Mouse (Mus musculus) cerebellum, postnatal 25 days (tissue): ENCODE measurements around the gene E2f4.
A peak's percentile ranks its signal among the peaks of the same experiment; 100 is the strongest.

Experiments used
- DNase-seq, 2 experiments: peaks; one replicate each; pipeline ENCODE4 v3.0.0; 2021; ENCODE audit warnings: mixed read lengths in 2 of 2

E2f4 gene

DNA sequence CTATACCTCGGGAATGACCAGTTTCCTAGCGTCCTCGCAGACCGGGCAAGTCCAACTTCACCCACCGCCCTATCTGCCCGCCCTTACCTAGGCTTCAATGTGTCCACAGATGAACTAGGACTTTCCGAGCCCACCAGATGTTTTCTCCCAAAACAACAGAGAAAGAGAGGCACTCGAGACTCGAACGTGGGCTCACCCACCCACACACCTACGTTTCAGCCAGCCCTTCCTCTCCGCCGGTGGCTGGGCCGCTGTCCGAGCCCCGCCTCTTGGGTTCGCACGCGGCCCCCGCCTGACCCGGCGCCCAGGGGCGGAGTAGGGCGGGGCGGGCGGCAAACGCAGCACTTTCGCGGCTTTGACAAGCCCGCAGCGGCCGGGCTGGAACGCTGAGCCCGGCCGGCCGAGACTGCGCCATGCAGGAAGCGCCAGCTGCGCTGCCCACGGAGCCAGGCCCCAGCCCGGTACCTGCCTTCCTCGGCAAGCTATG is 28.0 kb upstream of the E2f4 start, which contains the start of gene Hsf4:
Gene Hsf4, plus strand, starts transcription at position 341 of the 487 bp plus-strand sequence.
- DNase-seq = peak in 1 of 2 experiments; percentile 47

DNA sequence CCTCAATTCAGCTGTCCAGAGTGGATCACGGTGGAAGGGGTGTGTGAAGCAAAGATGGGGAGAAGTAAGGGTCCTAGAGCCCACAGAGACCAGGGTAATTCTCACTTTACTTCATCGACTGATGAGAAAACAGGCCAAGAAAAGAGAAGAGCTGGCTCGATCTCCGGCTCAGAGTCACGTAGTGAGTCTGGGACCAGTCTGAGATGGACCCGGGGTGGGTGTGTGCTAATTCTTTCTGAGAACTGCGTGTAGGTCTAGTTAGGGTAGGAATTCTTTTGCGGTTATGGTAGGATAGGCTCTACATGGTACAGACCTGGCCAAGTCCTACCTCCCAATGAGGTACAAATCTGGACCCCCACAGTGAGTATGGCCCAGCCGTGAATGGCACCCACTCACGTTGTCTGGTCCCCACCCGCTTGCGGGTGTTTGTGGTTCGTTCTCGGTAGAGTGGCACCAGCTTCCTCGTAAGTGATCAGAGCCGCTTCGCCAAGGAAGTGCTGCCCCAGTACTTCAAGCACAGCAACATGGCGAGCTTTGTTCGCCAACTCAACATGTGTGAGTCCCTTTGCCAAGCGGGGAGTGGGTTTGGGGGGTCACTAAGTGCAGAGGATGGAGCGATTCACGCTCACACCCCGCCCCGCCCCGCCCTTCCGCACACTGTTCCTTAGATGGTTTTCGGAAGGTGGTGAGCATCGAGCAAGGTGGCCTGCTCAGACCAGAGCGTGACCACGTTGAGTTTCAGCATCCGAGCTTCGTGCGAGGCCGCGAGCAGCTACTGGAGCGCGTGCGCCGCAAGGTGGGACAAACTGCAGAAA is 27.2 kb upstream of the E2f4 start:
- peak in 1 of 2 experiments; percentile 14 for DNase-seq

DNA sequence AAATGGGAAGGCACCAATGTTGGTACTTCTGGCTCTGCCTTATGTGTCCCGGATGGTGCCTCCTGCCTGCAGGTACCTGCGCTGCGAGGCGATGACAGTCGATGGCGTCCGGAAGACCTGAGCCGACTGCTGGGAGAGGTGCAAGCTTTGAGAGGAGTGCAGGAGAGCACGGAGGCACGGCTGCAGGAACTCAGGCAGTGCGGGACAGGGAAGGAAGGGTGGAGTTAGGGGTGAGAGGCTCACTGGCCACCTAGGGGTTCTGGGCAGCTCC is 26.6 kb upstream of the E2f4 start:
- no peak for DNase-seq

DNA sequence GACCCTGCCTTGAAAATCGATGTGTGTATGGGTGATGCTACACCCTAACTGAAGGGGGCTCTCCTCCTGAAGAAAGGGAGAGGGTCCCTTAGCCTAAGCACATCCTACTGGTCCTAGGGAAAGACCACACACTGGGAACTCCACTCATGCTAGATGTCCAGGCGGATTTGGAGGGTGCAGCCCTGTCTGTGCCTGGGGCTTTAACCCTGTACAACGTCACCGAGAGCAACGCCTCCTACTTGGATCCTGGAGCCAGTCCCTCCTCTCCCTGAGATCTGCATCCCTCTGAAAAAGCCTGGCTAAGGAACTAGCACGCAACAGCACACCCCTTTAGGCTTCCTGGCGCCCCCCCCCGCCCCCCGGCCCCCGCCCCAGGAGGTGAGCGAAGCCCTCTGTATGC is 22.1 kb upstream of the E2f4 start:
- DNase-seq = no peak

DNA sequence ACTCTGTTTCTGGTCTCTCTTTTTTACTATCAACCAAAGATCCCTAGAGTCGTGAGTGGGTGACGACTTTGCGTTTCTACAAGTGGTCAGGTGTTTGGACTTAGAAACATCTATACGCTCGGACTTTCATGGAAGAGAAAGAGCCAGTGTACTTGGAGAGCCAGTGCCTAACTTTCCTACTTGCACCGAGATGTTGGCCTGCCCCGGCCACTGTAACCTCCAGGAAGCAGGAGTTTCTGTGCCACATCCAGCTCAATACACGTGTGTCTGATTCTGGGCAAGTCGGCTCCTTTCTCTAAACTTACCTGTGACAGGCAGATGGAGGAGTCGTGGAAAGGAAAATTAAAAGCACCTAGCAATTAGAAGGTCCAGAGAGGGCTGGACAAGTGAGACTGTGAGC is 21.6 kb upstream of the E2f4 start, which contains the start of gene Nol3:
Gene Nol3, plus strand, starts transcription at position 301 of the 400 bp plus-strand sequence.
- no peak for DNase-seq

DNA sequence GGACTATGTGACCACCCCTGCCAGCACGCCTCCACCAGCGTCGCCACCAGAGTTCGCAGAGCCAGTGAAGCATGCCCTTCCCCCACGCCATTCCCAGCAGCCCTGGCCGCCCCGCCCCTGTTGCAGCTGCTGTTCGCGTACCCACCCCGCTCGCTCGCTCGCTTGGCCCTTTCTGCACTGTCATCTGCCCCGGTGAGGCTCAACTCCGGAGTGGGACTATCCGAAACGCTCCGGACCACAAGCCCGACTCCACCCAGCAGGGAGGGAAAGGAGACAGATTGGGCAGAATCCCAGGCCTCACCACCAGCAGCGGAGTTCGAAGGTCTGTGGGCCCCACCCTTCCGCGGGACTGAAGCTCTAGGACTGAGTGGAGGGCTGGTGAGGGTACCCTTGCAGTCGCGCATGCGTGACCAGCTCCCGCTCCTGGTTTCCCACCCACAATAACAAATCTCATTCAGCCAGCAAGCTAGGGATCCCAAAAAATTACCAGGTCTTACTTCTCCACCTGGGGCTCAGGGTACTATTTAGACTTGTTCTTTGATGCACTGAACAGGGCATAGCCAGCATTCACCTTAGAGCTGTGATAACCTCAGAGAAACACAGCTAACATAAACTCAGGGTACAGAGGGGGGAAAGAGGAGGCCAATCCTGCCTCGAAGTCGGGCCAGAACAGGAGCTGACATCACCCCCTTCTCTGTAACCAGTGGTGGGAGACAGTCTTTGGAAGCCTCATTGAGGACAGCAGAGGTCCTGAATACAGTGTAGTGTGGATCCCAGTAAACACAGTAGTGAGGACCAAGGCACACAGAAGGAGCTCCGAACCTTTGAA is 21.0 kb upstream of the E2f4 start:
- peak in 1 of 2 experiments; percentile 61 for DNase-seq

DNA sequence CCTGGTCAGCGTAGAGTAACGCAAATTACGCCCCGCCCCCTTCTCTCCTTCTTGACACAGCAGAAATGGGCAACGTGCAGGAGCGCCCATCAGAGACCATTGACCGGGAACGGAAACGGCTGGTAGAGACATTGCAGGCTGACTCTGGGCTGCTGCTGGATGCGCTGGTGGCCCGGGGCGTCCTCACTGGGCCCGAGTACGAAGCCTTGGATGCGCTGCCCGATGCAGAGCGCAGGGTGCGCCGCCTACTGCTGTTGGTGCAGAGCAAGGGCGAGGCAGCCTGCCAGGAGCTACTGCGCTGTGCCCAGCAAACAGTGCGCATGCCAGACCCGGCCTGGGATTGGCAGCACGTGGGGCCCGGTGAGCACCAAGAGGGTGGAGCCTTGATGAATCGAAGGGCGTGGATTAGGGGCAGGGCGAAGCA is 18.5 kb upstream of the E2f4 start:
- peak; percentile 94 to 96 for DNase-seq

DNA sequence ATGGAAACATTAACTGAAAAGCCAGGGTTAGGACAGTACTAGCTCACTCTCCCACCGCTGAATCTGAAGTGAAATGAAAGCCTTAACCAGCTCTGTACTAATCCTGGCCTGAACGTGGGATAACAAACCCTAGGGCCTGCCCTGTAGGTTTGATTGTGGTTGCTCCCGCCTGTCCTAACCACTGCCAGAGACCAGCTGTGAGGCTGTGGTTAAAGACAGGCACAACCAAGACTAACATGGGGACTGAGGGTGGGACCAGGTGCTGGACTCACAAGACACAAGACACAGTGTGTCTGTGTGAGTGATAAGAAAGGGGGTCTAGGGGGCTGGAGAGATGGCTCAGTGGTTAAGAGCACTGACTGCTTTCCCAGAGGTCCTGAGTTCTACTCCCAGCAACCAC is 16.9 kb upstream of the E2f4 start:
- no peak for DNase-seq

DNA sequence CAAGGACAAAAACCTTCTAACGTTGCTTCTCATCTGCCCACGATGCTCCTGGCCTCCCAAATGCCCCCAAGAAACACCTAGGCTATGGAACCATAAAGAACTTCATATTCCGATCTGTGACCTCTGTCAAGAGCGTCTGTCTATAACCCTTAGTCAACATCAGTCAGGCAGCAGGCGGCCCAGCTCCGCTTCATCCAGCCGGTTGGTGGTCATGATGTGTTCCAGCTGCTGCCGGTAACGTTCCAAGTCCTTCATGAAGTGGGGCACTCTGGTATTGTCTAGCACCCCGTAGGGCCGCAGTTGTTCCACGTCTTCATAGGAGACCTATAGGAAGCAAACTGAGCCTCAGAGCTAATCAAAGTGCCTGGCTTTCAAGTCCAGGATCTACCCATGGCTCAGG is 15.6 kb upstream of the E2f4 start:
- DNase-seq = peak in 1 of 2 experiments; percentile 14

DNA sequence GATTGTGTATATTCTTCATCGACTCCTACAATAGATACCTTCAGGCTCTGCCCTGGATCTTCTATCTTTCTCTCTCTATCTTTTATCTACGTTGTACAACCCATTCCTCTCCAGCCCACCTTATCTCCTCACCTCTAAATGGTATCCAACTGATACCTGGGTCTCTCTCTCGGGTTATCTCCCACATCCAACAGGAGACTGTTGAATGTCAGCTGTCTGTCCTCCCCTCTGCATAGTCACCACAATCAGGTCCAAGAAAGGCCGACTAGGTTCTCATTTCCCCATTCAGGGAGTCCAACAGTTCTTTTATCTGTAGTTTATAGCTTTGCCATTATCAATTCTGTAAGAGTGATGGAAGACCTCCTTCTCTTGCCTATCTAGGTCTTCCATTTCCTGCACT is 15.2 kb upstream of the E2f4 start:
- no peak for DNase-seq

DNA sequence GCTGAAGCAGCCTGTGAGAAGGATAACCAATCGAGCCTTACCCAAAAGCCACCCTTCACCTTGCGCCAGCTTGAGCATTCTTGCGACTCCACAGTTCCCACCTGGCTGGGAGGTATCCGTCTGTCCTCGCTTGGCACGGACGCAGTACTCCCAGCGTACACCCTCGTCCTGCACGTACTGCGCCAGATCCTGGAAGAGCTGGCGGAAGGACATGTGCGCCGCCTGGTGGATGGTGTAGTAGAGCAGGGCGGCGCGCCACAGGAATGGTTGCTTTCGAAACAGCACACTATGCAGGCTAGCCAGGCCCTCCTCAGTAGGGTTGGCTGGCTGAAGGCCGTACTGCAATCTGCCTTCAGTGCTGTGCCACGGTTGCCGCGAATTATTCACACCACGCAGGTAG is 14.4 kb upstream of the E2f4 start:
- DNase-seq = peak; percentile 67 to 83

DNA sequence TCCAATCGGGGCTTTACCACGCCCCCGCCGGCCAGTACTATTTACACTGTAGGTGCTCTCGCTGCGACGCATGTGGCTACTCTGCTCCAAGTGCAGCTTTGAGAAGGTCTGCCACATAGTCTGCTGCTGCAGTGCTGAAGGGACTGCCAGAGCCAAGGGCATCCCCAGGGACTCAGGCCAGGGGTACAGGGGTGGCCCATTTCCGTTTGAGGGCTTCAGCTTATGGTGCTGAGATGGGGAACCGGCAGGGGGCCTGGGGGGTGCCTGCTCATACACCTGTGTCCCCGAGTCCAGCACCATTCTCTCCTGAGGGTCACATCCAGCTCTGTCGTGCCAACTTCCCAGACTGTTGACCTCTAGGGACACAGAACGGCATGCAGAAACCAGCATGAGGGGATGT is 11.9 kb upstream of the E2f4 start:
- peak in 1 of 2 experiments; percentile 30 for DNase-seq

DNA sequence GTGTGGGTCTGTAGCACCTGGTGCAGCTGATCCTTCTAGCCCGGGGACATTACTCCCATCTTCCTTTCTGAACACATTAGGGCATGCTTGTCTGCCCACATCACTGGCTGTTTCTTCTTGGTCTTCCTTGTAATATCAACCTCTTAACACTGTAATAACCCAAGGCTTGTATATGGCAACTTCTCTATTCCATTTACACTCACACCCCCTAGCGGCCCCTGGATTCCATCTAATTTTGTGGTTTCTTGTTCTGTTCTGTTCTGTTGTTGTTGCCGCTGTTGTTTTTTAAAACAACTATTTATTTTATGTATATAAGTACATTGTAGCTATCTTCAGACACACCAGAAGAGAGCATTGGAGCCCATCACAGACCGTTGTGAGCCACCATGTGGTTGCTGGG is 10.6 kb upstream of the E2f4 start:
- no peak for DNase-seq

DNA sequence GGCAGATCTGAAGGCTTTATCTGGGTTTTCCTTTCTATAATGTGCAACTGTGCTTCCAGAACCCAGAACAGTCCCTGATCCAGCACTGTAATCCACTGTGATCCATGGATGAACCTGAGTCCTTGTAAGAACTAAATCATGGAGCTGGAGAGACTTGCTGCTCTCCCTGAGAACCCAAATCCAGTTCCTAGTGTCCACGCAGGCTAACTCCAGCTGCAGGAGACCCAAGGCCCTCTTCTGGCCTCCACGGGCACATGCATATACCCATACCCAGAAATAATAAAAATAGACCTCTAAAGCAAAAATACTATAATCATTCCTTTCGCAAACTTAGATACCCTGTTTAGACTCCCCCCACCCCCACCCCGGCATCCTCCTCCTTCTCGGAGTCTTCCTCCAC is 9.2 kb upstream of the E2f4 start:
- DNase-seq = peak in 1 of 2 experiments; percentile 13

DNA sequence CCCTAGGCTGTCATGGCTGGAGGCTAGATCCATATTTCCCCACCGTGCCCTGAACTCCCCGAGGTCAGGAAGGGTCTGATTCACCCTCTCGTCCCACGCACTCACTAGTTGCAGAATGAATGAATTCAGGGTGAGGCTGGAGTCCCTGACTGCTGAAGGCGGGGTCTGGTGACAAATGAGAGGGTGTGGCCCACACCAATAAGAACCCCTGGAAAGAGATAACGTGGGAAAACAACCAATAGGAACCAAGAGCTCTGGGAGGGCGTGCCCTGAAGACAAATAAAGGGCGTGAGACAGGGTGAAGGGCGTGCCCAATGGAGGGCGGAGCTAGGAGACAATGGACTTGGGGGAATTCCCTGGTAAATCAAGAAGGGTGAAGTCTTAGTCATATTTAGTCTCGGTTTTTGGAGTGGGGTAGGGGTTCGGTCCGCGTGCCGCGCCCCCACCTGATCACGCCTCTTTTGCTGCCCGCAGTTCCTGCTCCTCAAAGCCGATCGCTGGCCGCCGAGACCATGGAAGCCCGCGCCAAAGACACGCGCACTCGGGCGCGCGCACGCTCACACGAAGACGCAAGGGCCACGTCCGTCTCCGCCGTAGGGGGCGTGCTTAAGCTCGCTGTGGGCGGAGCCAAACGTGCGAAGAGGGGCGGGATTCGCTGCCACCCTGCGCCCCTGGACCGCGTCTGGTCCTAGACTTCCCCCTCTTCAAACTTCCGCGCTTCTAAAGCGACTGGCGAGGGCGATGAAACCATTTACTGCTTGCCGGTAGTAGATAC is 8.3 kb upstream of the E2f4 start:
- DNase-seq = peak; percentile 98 to 99

DNA sequence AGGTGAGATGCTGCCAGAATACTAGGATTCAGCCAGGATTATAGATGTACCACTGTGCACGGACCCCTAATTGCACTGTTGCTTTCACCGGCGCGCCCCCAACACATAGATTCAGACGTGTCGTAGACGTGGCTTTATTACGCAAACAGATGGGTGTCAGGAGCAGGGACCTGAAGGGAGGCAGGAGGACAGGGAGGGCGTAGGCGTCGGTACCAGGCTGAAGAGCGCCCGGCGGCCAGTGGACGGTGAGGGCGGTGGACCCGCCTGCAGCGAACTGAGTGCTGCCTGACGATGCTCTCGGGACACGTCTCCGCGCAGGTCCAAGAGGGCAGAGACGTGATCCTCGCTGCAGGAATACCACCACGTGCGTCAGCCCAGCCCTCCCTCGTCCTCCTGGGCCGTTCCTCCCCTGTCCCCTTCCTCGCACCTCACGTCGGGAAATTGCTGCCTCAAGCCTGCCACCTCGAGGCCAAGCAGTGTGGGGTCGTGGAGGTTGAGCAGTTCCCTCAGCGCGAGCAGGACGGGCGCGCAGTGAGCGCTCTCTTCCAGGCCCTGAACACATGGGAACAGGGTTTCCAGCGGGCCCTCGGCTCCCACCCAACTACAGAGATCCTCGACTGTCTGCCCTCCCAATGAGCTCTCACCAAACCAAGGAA is 7.5 kb upstream of the E2f4 start, which contains the start of gene 4931428F04Rik:
Gene 4931428F04Rik, minus strand, starts transcription at position 60 of the 656 bp plus-strand sequence.
- DNase-seq = peak; percentile 73 to 77

DNA sequence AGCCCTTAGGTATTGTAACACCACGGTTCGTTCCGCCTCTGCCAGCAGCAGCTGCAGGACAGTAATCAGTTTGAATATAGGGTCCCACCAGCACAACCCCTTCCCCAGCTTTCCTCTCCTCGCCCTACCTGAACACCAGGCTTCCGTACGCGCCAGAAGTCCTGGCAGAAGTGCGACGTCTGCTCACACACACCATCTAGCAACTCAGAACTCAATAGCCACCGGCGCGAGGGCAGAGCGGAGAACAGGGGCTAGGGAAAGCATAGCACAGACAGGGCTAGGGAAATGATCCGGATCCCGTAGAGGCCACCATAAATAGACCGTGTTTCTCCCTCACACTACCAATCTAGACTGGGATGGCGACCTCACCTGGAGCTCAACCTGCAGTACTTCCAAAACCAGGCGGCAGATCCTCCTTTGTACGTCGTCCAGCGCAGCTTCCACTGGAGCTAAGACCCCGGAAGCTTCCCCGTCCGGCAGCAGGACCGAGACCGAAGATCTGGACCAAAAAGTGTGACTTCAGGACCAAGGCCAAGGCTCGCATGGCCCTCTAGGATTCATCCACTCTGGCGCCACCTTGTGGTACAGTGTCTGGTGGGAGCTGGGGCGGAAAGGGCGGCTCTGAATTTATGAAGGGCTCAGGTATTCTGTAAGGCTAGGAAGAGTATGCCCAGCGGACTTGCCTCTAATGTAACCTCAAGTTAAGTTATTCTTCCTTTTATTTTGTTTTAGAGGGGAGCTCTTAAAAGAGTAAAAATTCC is 6.7 kb upstream of the E2f4 start:
- DNase-seq = peak; percentile 88 to 97

DNA sequence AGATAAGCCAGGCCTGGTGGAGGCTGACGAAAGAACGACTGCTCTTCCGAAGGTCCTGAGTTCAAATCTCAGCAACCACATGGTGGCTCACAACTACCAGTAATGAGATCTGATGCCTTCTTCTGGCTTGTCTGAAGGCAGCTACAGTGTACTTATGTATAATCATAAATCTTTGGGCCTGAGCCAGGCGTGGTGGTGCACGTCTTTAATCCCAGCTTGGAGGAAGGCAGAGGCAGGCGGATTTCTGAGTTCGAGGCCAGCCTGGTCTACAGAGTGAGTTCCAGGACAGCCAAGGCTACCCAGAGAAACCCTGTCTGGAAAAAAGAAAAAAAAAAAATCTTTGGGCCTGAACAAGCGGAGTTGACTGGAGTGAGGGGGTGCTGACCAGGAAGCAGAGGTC is 6.1 kb upstream of the E2f4 start:
- peak in 1 of 2 experiments; percentile 39 for DNase-seq

DNA sequence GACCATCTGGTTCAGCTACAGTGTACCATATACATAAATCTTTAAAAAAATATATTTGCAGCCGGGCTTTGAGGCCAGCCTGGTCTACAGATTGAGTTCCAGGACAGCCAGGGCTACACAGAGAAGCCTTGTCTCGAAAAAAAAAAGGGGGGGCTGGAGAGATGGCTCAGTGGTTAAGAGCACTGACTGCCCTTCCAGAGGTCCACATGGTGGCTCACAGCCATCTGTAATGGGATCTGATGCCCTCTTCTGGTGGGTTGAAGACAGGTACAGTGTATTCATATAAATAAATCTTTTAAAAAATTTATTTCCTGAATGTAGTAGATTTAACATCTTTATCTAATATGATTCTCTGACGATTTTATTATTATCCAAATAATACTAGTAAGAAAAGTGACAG is 5.7 kb upstream of the E2f4 start:
- peak in 1 of 2 experiments; percentile 43 for DNase-seq

DNA sequence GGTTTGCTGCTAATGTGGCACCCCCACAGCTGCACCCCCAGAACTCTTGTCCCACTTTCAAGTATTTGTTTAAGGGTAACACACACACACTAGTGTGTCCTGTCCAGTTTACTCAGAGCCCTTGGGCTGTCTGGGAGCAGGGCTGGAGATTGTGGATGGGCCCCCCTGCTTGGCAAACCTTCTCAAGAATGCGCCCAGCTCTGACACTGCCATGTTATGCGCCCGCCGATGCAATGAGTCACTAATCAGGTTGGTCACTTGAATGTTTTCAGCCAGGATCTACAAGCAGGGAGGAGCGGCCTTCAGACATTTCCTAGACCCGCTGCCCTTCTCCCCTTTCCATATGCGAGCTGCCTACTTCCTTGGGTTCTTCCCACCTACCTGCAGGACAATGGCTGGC is 5.0 kb upstream of the E2f4 start:
- DNase-seq = peak in 1 of 2 experiments; percentile 47

DNA sequence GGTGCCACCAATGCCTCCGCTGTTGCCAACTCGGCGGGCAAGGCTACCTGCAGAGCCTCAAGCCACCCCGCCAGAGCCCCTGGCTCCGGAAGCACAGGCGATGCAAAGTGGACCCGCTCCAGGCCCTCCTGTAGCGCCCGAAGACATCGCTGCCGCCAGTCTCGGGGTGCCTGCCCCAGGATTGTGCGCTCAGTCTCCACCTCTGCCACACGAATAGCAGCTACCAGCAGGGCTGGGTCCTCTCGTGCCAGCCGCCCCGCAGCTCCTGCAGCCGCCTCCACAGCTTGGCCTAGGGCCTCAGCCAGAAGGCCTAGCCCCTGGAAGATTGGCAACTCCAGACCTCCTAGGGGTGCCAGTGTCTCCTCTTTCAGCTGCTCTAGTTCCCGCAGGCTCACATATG is 4.1 kb upstream of the E2f4 start:
- peak; percentile 86 to 87 for DNase-seq

DNA sequence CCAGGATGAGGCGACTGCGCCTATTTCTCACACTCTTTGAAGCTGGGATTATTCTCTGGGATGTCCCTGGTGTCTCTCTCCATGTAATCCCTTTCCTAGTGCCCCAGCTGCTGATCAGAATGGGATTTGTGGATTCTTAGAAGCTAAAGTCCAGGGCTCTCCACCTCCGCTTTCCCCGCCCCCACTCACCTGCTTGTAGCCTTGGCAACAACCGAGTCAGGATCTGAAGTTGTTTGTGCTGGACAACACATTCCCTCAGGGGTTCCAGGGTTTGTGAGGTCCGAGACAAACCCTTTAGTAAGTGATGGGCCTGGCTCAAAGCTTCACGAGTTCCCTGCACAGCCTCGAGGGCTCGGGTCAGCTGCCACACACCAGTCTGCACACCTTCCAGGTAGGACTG is 2.7 kb upstream of the E2f4 start:
- DNase-seq = no peak
